Mouse (Mus musculus) kidney, adult 2 months (tissue): ENCODE data around the gene Rad51b. TPM values are rescaled to one million over a fixed set of nuclear protein-coding genes. Genes with fewer than 3 reads are reported as not detected.
A peak's percentile ranks its signal among the peaks of the same experiment; 100 is the strongest.

Source experiments
- DNase-seq: peaks from one replicate; pipeline ENCODE4 v3.0.0; 2021
- H3K27ac ChIP-seq: fragments of 200-500 bp; 2 replicates; pipeline ENCODE4 v1.5.1; 2012; ENCODE audit warnings: low read depth, low read length, control low read depth, inconsistent platforms; ENCODE audit not compliant: insufficient read depth
- H3K27me3 ChIP-seq: fragments of 200-500 bp; replicated peaks from 2 replicates; pipeline ENCODE4 v1.6.1; 2012; ENCODE audit warnings: mild to moderate bottlenecking, moderate library complexity, low read length, inconsistent platforms; ENCODE audit not compliant: control insufficient read depth, insufficient read depth
- H3K36me3 ChIP-seq: fragments of 200-500 bp; 2 replicates; pipeline ENCODE4 v1.6.1; 2012; ENCODE audit warnings: mild to moderate bottlenecking, moderate library complexity, low read length, inconsistent platforms; ENCODE audit not compliant: control insufficient read depth, insufficient read depth
- H3K4me1 ChIP-seq: fragments of 200-500 bp; 2 replicates; pipeline ENCODE4 v1.6.1; 2011; ENCODE audit warnings: low read length; ENCODE audit not compliant: control insufficient read depth, insufficient read depth
- H3K4me3 ChIP-seq: fragments of 200-500 bp; 2 replicates; pipeline ENCODE4 v1.5.1; 2011; ENCODE audit warnings: mild to moderate bottlenecking, low read depth, low read length, control low read depth; ENCODE audit not compliant: insufficient read depth
- CTCF ChIP-seq: fragments of 200-500 bp; conservative IDR thresholded peaks from 2 replicates; pipeline ENCODE4 v1.5.1; 2011; ENCODE audit warnings: low read depth, mild to moderate bottlenecking, control low read depth, low read length, moderate library complexity, mixed read lengths; ENCODE audit not compliant: insufficient read depth, insufficient read length
- POLR2A ChIP-seq: fragments of 200-500 bp; IDR thresholded peaks from one replicate; pipeline ENCODE4 v1.6.1; 2011; ENCODE audit warnings: low read depth, low read length, control low read depth
- WGBS: fragments of 180-500 bp; shearing (Covaris S2); methylation state at CpG from one replicate; pipeline ENCODE4 v1.1.7; 2018; 5-methylcytosine and 5-hydroxymethylcytosine counted together
- polyA plus RNA-seq: library from polyadenylated mRNA; depleted of rRNA; stranded (reverse); fragments of >200 nt; gene quantifications from 2 replicates; pipeline ENCODE4 v1.2.3, GENCODE M21; 2012

Rad51b gene
- polyA plus RNA-seq, 1 experiment: 0.14 TPM

- H3K27me3 ChIP-seq: no peaks in the 10 kb centered on the region
- no peak overlapping the region for H3K4me3 ChIP-seq
- H3K36me3 ChIP-seq: no peaks in the 10 kb centered on the region
- DNase-seq: no peak
- peaks cover 24% of the 10 kb centered on the region for H3K4me1 ChIP-seq
- H3K27ac ChIP-seq: peak overlapping the region; percentile 35; the same call in 1 of the 2 replicates
- WGBS: 76% methylated on average over 8 of the region's 8 CpGs
- TF ChIP-seq POLR2A (no peak), CTCF (no peak)
Observed at GRCm38 (mm10) chr12:79560084-79560699, 263.1 kb downstream of the Rad51b start.

- H3K4me1 ChIP-seq: peaks cover 24% of the 10 kb centered on the region
- no peaks in the 10 kb centered on the region for H3K36me3 ChIP-seq
- H3K27me3 ChIP-seq: no peaks in the 10 kb centered on the region
- no peak overlapping the region for H3K4me3 ChIP-seq
- peak overlapping the region; percentile 50; the same call in 1 of the 2 replicates for H3K27ac ChIP-seq
- TF ChIP-seq CTCF (no peak), POLR2A (no peak)
- WGBS: 43% methylated on average over 4 of the region's 4 CpGs
- peak; percentile 79 for DNase-seq
Observed at GRCm38 (mm10) chr12:79560893-79561292, 263.8 kb downstream of the Rad51b start.

- Histone ChIP-seq H3K4me1 (no peaks in the 10 kb centered on the region), H3K27ac (no peak overlapping the region), H3K4me3 (no peak overlapping the region), H3K27me3 (no peaks in the 10 kb centered on the region), H3K36me3 (no peaks in the 10 kb centered on the region)
- 63% methylated on average over 6 of the region's 6 CpGs for WGBS
- TF ChIP-seq CTCF: no peak
- TF ChIP-seq POLR2A: no peak
- DNase-seq: no peak
Observed at GRCm38 (mm10) chr12:79574159-79575040, 277.3 kb downstream of the Rad51b start.

- WGBS: 77% methylated on average over 7 of the region's 7 CpGs
- no peaks in the 10 kb centered on the region for H3K4me1 ChIP-seq
- H3K27me3 ChIP-seq: no peaks in the 10 kb centered on the region
- no peak overlapping the region for H3K4me3 ChIP-seq
- DNase-seq: no peak
- H3K36me3 ChIP-seq: no peaks in the 10 kb centered on the region
- TF ChIP-seq POLR2A: no peak
- TF ChIP-seq CTCF: no peak
- no peak overlapping the region for H3K27ac ChIP-seq
Observed at GRCm38 (mm10) chr12:79575041-79575541, 278.0 kb downstream of the Rad51b start.

GRCm38 (mm10) chr12:79577525-79577924 is 280.4 kb downstream of the Rad51b start:
- 89% methylated on average over 2 of the region's 2 CpGs for WGBS
- Histone ChIP-seq H3K4me1 (no peaks in the 10 kb centered on the region), H3K27ac (no peak overlapping the region), H3K4me3 (no peak overlapping the region), H3K27me3 (no peaks in the 10 kb centered on the region), H3K36me3 (no peaks in the 10 kb centered on the region)
- TF ChIP-seq POLR2A: no peak
- TF ChIP-seq CTCF: no peak
- no peak for DNase-seq

GRCm38 (mm10) chr12:79579018-79579585 is 282.0 kb downstream of the Rad51b start:
- no peak for TF ChIP-seq CTCF
- no peak for TF ChIP-seq POLR2A
- WGBS: 49% methylated on average over 6 of the region's 6 CpGs
- no peak overlapping the region for H3K4me3 ChIP-seq
- no peaks in the 10 kb centered on the region for H3K36me3 ChIP-seq
- H3K27ac ChIP-seq: 0 out of 2 replicates have a peak overlapping the region, but pooled peaks have one; percentile 16
- no peaks in the 10 kb centered on the region for H3K4me1 ChIP-seq
- DNase-seq: peak; percentile 23
- H3K27me3 ChIP-seq: no peaks in the 10 kb centered on the region

GRCm38 (mm10) chr12:79579837-79580236 is 282.8 kb downstream of the Rad51b start:
- no peaks in the 10 kb centered on the region for H3K27me3 ChIP-seq
- WGBS: 85% methylated on average over 6 of the region's 6 CpGs
- H3K36me3 ChIP-seq: no peaks in the 10 kb centered on the region
- no peak for TF ChIP-seq POLR2A
- TF ChIP-seq CTCF: no peak
- H3K27ac ChIP-seq: no peak overlapping the region
- H3K4me3 ChIP-seq: no peak overlapping the region
- no peak for DNase-seq
- H3K4me1 ChIP-seq: no peaks in the 10 kb centered on the region
